Comparison of ENCODE assay signal across 17 mouse cellular contexts in the genomic region with DNA sequence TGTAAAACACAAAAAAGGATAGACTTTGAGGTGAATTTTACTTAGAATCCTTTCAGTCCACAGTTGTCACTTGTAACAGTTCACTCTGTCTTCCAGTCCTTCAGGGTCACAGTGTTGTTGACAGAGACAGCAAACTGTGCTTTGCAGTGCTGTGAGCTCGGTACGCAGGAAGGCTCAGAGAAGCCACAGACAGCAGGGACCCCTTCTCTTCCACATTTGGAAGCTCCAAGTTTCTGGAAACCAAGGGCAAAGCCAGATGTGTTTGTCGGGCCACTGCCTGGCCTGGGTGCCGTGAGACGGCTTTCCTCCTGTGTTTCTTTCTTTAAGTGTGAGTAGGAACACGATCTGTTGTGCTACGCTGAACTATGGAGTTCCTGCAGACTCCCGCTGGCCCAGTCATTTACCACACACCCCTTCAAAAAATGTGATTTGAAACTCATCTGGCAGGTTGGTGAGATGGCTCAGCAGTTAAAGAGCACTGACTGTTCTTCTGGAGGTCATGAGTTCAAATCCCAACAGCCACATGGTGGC.
DNase-seq lines count a peak whose midpoint lies in the region; ATAC-seq and TF ChIP-seq lines count a peak whose summit lies in the region.
"Had no signal": no experiment of that assay in that cellular context is flagged by ENCODE, and none has a peak within 500 bp of the region (broad histone marks: within the 10 kb centered on the region; RNA-seq: fewer than 3 reads in every experiment).

No protein-coding gene starts in this region.

- H3K27me3 ChIP-seq in hindbrain, embryonic 11.5 days (ENCODE audit: control insufficient read depth, insufficient read depth, low read length) = no peaks in the 10 kb centered on the region
- no peaks in the 10 kb centered on the region for H3K27me3 ChIP-seq in hindbrain, postnatal 0 days (ENCODE audit: insufficient read depth, low read length)
- H3K27me3 ChIP-seq in lung, embryonic 15.5 days = no peaks in the 10 kb centered on the region
- H3K27me3 ChIP-seq: limb, embryonic 13.5 days had no signal

- no peak overlapping the region for H3K9ac ChIP-seq in hindbrain, embryonic 11.5 days (ENCODE audit: low read depth, low read length)
- H3K9ac ChIP-seq in hindbrain, postnatal 0 days (replicated peaks; ENCODE audit: low read length) = no peak overlapping the region
- no peak overlapping the region for H3K9ac ChIP-seq in lung, embryonic 15.5 days
- H3K9ac ChIP-seq: limb, embryonic 13.5 days; liver, embryonic 14.5 days had no signal

- no peak overlapping the region for H3K4me3 ChIP-seq in hindbrain, embryonic 11.5 days (ENCODE audit: low read depth, low read length)
- H3K4me3 ChIP-seq in hindbrain, postnatal 0 days (ENCODE audit: low read length) = no peak overlapping the region
- no peak overlapping the region for H3K4me3 ChIP-seq in lung, embryonic 15.5 days
- H3K4me3 ChIP-seq: erythroblast, embryonic 14.5 days; left cerebral cortex, adult 2 months; limb, embryonic 13.5 days had no signal

- WGBS in hindbrain, embryonic 11.5 days = 53% methylated on average over 8 of the region's 8 CpGs
- WGBS in hindbrain, postnatal 0 days = 78% methylated on average over 8 of the region's 8 CpGs
- WGBS in lung, embryonic 15.5 days = 50% methylated on average over 8 of the region's 8 CpGs

- no peak for DNase-seq in hindbrain, embryonic 11.5 days (ENCODE audit: low spot score)
- DNase-seq in hindbrain, postnatal 0 days (ENCODE audit: low spot score) = no peak
- no peak for DNase-seq in lung, postnatal 4 days
- peak; percentile 38 for DNase-seq in R1 (ENCODE audit: low read depth, low spot score)
- peak; percentile 39 for DNase-seq in brain, embryonic 14.5 days (ENCODE audit: low read depth)
- no peak for DNase-seq in cerebellum, postnatal 10 days
- DNase-seq: cerebellum, adult 9-11 months; gastrocnemius, postnatal 36 days; heart, postnatal 14 days; thymus, adult 2 months had no signal

- 0 out of 2 replicates have a peak, but pooled peaks have one; percentile 23 for ATAC-seq in hindbrain, embryonic 11.5 days (ENCODE audit: low FRiP score)
- no peak; the same call in 1 of the 2 replicates for ATAC-seq in hindbrain, postnatal 0 days
- ATAC-seq in lung, embryonic 15.5 days (ENCODE audit: borderline replicate concordance, extremely low read depth, low FRiP score, low TSS enrichment) = peak; percentile 40; the same call in 1 of the 2 replicates
- ATAC-seq in erythroid progenitor cell, adult 5-6 weeks (replicated peaks; ENCODE audit: low FRiP score, poor library complexity, severe bottlenecking) = no peak
- ATAC-seq: inflammation-experienced regulatory T-cells, adult 6 months had no signal

- TF ChIP-seq CTCF in hindbrain, postnatal 0 days (IDR thresholded peaks at IDR 0.05; ENCODE audit: low read depth) = no peak
- TF ChIP-seq CTCF in brain, embryonic 14.5 days (IDR thresholded peaks at IDR 0.05; ENCODE audit: borderline replicate concordance, extremely low read depth, insufficient read depth, insufficient read length) = no peak

- H3K4me2 ChIP-seq in hindbrain, embryonic 11.5 days (replicated peaks; ENCODE audit: low read depth, low read length) = no peak overlapping the region
- H3K4me2 ChIP-seq in hindbrain, postnatal 0 days (ENCODE audit: low read depth, low read length) = no peak overlapping the region
- H3K4me2 ChIP-seq in lung, embryonic 15.5 days = no peak overlapping the region
- H3K4me2 ChIP-seq: limb, embryonic 13.5 days had no signal

- no peak for TF ChIP-seq POLR2A in brain, embryonic 14.5 days (IDR thresholded peaks at IDR 0.05; ENCODE audit: borderline replicate concordance, extremely low read depth, insufficient read depth, insufficient read length, poor library complexity, severe bottlenecking)

- 0 out of 2 replicates have a peak, but pooled peaks cover 2% of the 10 kb centered on the region for H3K4me1 ChIP-seq in hindbrain, embryonic 11.5 days (replicated peaks; ENCODE audit: control insufficient read depth, insufficient read depth, low read length)
- peaks cover 3% of the 10 kb centered on the region; the same call in 1 of the 2 replicates for H3K4me1 ChIP-seq in hindbrain, postnatal 0 days (ENCODE audit: insufficient read depth, low read length)
- peaks cover 12% of the 10 kb centered on the region for H3K4me1 ChIP-seq in lung, embryonic 15.5 days

- H3K9me3 ChIP-seq in hindbrain, embryonic 11.5 days (ENCODE audit: control insufficient read depth, low read length) = no peaks in the 10 kb centered on the region
- H3K9me3 ChIP-seq in hindbrain, postnatal 0 days (ENCODE audit: low read length) = no peaks in the 10 kb centered on the region
- no peaks in the 10 kb centered on the region for H3K9me3 ChIP-seq in lung, embryonic 15.5 days
- H3K9me3 ChIP-seq: limb, embryonic 13.5 days had no signal

- H3K36me3 ChIP-seq in hindbrain, embryonic 11.5 days (ENCODE audit: control insufficient read depth, insufficient read depth, low read length) = no peaks in the 10 kb centered on the region
- H3K36me3 ChIP-seq in hindbrain, postnatal 0 days (ENCODE audit: insufficient read depth, low read length) = no peaks in the 10 kb centered on the region
- no peaks in the 10 kb centered on the region for H3K36me3 ChIP-seq in lung, embryonic 15.5 days

- peak overlapping the region; percentile 30; the same call in 1 of the 2 replicates for H3K27ac ChIP-seq in hindbrain, embryonic 11.5 days (ENCODE audit: low read depth, low read length)
- no peak overlapping the region for H3K27ac ChIP-seq in hindbrain, postnatal 0 days
- H3K27ac ChIP-seq in lung, embryonic 15.5 days = peak overlapping the region; percentile 81
- H3K27ac ChIP-seq: left cerebral cortex, adult 2 months; limb, embryonic 13.5 days; liver, embryonic 14.5 days had no signal

Comparison
In these comparisons a context has a peak if more than half of its experiments do, and no peak if none do; other contexts are left out.
1. ATAC-seq: peak in hindbrain, embryonic 11.5 days (single experiment) and lung, embryonic 15.5 days (single experiment); none in hindbrain, postnatal 0 days (single experiment) and erythroid progenitor cell, adult 5-6 weeks (single experiment).
2. DNase-seq: peak in R1 (single experiment) and brain, embryonic 14.5 days (single experiment); none in hindbrain, embryonic 11.5 days (single experiment), hindbrain, postnatal 0 days (single experiment), lung, postnatal 4 days (0 of 2) and cerebellum, postnatal 10 days (0 of 2).